Mouse (Mus musculus) cortical plate, adult 2 months (tissue): ENCODE measurements around the gene Flg.

ENCODE experiments used
- CTCF ChIP-seq: fragments of 200-500 bp; IDR thresholded peaks from 2 replicates; pipeline ENCODE4 v1.5.1; 2011; ENCODE audit warnings: mild to moderate bottlenecking, control low read depth, low read length; ENCODE audit not compliant: insufficient read depth; ENCODE audit errors: extremely low read depth
- POLR2A ChIP-seq: fragments of 200-500 bp; IDR thresholded peaks from 2 replicates; pipeline ENCODE4 v1.6.1; 2011; ENCODE audit warnings: mild to moderate bottlenecking, low read length, control low read depth; ENCODE audit not compliant: insufficient read depth; ENCODE audit errors: extremely low read depth

DNA sequence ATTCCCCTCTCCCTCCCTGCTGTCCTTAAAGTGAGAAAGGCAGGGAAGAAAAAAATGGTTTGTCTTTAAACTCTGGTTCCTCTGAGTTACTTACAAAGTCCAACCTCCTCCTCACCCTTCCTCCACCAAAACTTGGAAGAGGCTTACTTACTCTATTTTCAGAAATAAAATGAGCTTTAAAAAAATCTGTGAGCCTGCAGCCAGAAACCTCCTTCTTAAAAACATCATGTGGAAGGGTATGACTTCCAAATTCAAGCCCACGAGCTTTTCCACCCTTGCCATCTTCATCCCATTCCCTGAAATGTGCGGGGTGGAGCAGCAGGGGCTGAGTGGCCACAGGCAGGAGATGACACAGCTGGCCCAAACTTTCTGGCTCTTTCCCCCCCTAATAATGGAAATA lies 24.2 kb downstream of the Flg start:
- TF ChIP-seq POLR2A, result no peak
- no peak for TF ChIP-seq CTCF
